Mouse (Mus musculus) CH12.LX (cell line): ENCODE measurements around the gene Cdc42ep1.

ENCODE experiments used
- CTCF ChIP-seq, 2 experiments: IDR thresholded peaks in 1 of 2; conservative IDR thresholded peaks in 1 of 2; 2 replicates each; pipeline ENCODE4 v1.5.1; 2011 to 2012; ENCODE audit warnings: low read depth in 2 of 2, low read length in 2 of 2, improper control_type of control experiment in 1 of 2, inconsistent platforms in 1 of 2, mild to moderate bottlenecking in 1 of 2, moderate library complexity in 1 of 2
- MXI1 ChIP-seq: IDR thresholded peaks from 2 replicates; pipeline ENCODE4 v1.6.1; 2011; ENCODE audit warnings: mild to moderate bottlenecking, low read depth, low read length, improper control_type of control experiment
- POLR2A ChIP-seq: IDR thresholded peaks from 2 replicates; pipeline ENCODE4 v1.6.1; 2011; ENCODE audit warnings: low read depth, mild to moderate bottlenecking, improper control_type of control experiment, low read length

- TF ChIP-seq MXI1 (no peak), CTCF (conservative IDR thresholded peaks at IDR 0.05 in 1 of 2, IDR thresholded peaks at IDR 0.05 in 1 of 2; ENCODE audit: low read depth in 2 of 2, low read length in 2 of 2) (peak in 1 of 2 experiments; percentile 30; a peak in 2 of 4 replicates), POLR2A (no peak)
These were observed 12.8 kb upstream of the Cdc42ep1 start for GRCm38 (mm10) chr15:78829636-78830035.
